In the genomic region with DNA sequence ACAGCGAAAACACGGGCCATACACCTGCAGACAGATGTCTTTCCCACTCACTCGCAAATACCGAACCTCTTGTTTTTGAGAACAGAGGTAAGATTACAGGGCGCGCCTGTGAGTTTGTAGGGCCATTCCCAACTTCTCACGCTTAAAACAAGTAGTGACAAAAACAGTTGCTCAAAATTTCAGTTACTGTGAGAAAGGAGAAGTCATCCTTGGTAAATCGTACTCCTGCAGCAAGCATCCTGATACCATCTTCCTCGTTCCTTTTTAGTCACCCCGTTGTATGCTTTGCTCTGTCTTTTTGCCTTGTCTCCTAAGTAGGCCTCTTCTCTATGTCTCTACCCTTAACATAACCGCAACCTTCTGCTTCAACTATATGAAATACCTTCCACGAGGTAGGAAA, we compare ENCODE assay signal across 10 mouse cellular contexts. TPM values are rescaled to one million over a fixed set of nuclear protein-coding genes. Genes with fewer than 3 reads are reported as not detected.
DNase-seq lines count a peak whose midpoint lies in the region; ATAC-seq lines count a peak whose summit lies in the region.
"Had no signal": no experiment of that assay in that cellular context is flagged by ENCODE, and none has a peak within 500 bp of the region (broad histone marks: within the 10 kb centered on the region; RNA-seq: fewer than 3 reads in every experiment).

No protein-coding gene starts in this region.

- H3K4me2 ChIP-seq in heart, embryonic 14.5 days (ENCODE audit: low read length), result peak overlapping the region; percentile 62
- no peak overlapping the region for H3K4me2 ChIP-seq in midbrain, embryonic 11.5 days

- 85% methylated on average over 12 of the region's 12 CpGs for WGBS in heart, embryonic 14.5 days
- 89% methylated on average over 12 of the region's 12 CpGs for WGBS in midbrain, embryonic 10.5 days
- WGBS in midbrain, embryonic 11.5 days, result 88% methylated on average over 12 of the region's 12 CpGs

- intact Hi-C loops in heart, postnatal 10 days (cut with DNase I), result no loop called here

- no peak overlapping the region for H3K9ac ChIP-seq in heart, embryonic 14.5 days (ENCODE audit: low read length)
- H3K9ac ChIP-seq in midbrain, embryonic 11.5 days (ENCODE audit: low read length), result no peak overlapping the region

- no peaks in the 10 kb centered on the region for H3K27me3 ChIP-seq in heart, embryonic 14.5 days (ENCODE audit: control insufficient read depth, insufficient read depth, low read length)
- H3K27me3 ChIP-seq in midbrain, embryonic 10.5 days (ENCODE audit: low read depth, poor library complexity, severe bottlenecking), result 0 out of 2 replicates have a peak, but pooled peaks cover 8% of the 10 kb centered on the region
- no peaks in the 10 kb centered on the region for H3K27me3 ChIP-seq in midbrain, embryonic 11.5 days (ENCODE audit: control insufficient read depth, insufficient read depth, low read length)

- no peak overlapping the region for H3K4me3 ChIP-seq in heart, embryonic 14.5 days (ENCODE audit: control insufficient read depth in 1 of 2, insufficient read depth in 1 of 2, low read depth in 1 of 2, low read length in 2 of 2)
- H3K4me3 ChIP-seq in midbrain, embryonic 10.5 days, result no peak overlapping the region
- H3K4me3 ChIP-seq in midbrain, embryonic 11.5 days (ENCODE audit: low read depth, low read length), result no peak overlapping the region

- H3K27ac ChIP-seq in heart, embryonic 14.5 days (replicated peaks in 1 of 2; ENCODE audit: control insufficient read depth in 1 of 2, insufficient read depth in 1 of 2, low read depth in 2 of 2, low read length in 2 of 2), result no peak overlapping the region; a peak in 1 of 4 replicates
- peak overlapping the region; percentile 93; the same call in 1 of the 2 replicates for H3K27ac ChIP-seq in midbrain, embryonic 10.5 days (replicated peaks)
- H3K27ac ChIP-seq in midbrain, embryonic 11.5 days (ENCODE audit: low read depth, low read length), result no peak overlapping the region

- no peaks in the 10 kb centered on the region for H3K9me3 ChIP-seq in heart, embryonic 14.5 days (ENCODE audit: control insufficient read depth, low read length)
- H3K9me3 ChIP-seq in midbrain, embryonic 10.5 days (replicated peaks), result no peaks in the 10 kb centered on the region
- H3K9me3 ChIP-seq in midbrain, embryonic 11.5 days (ENCODE audit: control insufficient read depth, low read length), result no peaks in the 10 kb centered on the region

- peaks cover 5 to 6% of the 10 kb centered on the region in 2 experiments; a peak in 3 of 4 replicates for H3K4me1 ChIP-seq in heart, embryonic 14.5 days (ENCODE audit: control insufficient read depth in 2 of 2, insufficient read depth in 2 of 2, low read length in 2 of 2)
- H3K4me1 ChIP-seq in midbrain, embryonic 10.5 days, result peaks cover 17% of the 10 kb centered on the region
- H3K4me1 ChIP-seq in midbrain, embryonic 11.5 days (ENCODE audit: control insufficient read depth, insufficient read depth, low read length), result peaks cover 4% of the 10 kb centered on the region; the same call in 1 of the 2 replicates

- H3K36me3 ChIP-seq in heart, embryonic 14.5 days (ENCODE audit: control insufficient read depth, insufficient read depth, low read length), result no peaks in the 10 kb centered on the region
- no peaks in the 10 kb centered on the region for H3K36me3 ChIP-seq in midbrain, embryonic 10.5 days
- H3K36me3 ChIP-seq in midbrain, embryonic 11.5 days (ENCODE audit: control insufficient read depth, insufficient read depth, low read length), result no peaks in the 10 kb centered on the region

- DNase-seq in heart, postnatal 10 days, result no peak
- DNase-seq in midbrain, embryonic 10.5 days (ENCODE audit: low spot score), result no peak
- DNase-seq in midbrain, embryonic 11.5 days (ENCODE audit: low spot score, missing footprints), result no peak
- peak; percentile 38 for DNase-seq in naive thymus-derived CD4-positive, alpha-beta T cell, adult 2 months (ENCODE audit: low read depth)
- no peak for DNase-seq in cerebellum, postnatal 4 days (ENCODE audit: low spot score in 2 of 2)
- no peak for DNase-seq in frontal cortex, adult 2 months (ENCODE audit: extremely low spot score in 1 of 2, low spot score in 1 of 2)
- DNase-seq: kidney, postnatal 10 days; spleen, adult 18-20 months had no signal

- no peak for ATAC-seq in heart, embryonic 14.5 days (ENCODE audit: insufficient number of reproducible peaks, insufficient read depth, low FRiP score, low read depth)
- no peak for ATAC-seq in midbrain, embryonic 11.5 days (ENCODE audit: low FRiP score)
- peak; percentile 18 for ATAC-seq in granulocyte monocyte progenitor cell, adult 5-6 weeks (replicated peaks; ENCODE audit: poor library complexity, severe bottlenecking)

RNA-seq across cellular contexts. Expression of gene Cd1d1, which starts 0.8 kb away (rescaled TPM):
- polyA plus RNA-seq in heart, embryonic 14.5 days (2014; fragmentation: Nextera tagmentation; extraction: Ambion mirVana), result 60.3 and 62.3 TPM in 2 replicates
- total RNA-seq in heart, postnatal 10 days (2021), result 10 to 100 TPM; 20.7 to 23.1 TPM
- 20.1 and 29.0 TPM in 2 replicates for polyA plus RNA-seq in midbrain, embryonic 10.5 days (2016; fragmentation: Nextera tagmentation; extraction: Ambion mirVana)
- polyA plus RNA-seq in midbrain, embryonic 11.5 days (2014; fragmentation: Nextera tagmentation; extraction: Ambion mirVana), result 28.0 and 28.8 TPM in 2 replicates
- 25.6 and 38.4 TPM in 2 replicates for total RNA-seq in granulocyte monocyte progenitor cell, adult 5-6 weeks (2014; fragmentation: Nextera tagmentation)
- 18.6 and 18.7 TPM in 2 replicates for total RNA-seq in granulocyte monocyte progenitor cell, adult 5-6 weeks (2017)
- polyA plus RNA-seq in frontal cortex, adult 2 months (2012; rRNA removed), result 7.3 and 10.5 TPM in 2 replicates
